Mouse (Mus musculus) hindbrain, embryonic 12.5 days (tissue): ENCODE results near the gene Bcl2l11. TPM values are rescaled to one million over a fixed set of nuclear protein-coding genes. Genes with fewer than 3 reads are reported as not detected.
A peak's percentile ranks its signal among the peaks of the same experiment; 100 is the strongest.

Experiments
- ATAC-seq: fragments of 200-750 bp; cut with Nextera tagmentation; 2 replicates; pipeline ENCODE4 v1.8.0; 2017; ENCODE audit warnings: moderate TSS enrichment; ENCODE audit not compliant: low FRiP score
- H3K27ac ChIP-seq: fragments of 300-500 bp; sonication (generic); 2 replicates; pipeline ENCODE4 v1.5.1; 2016; ENCODE audit warnings: mild to moderate bottlenecking
- H3K27me3 ChIP-seq: fragments of 300-500 bp; sonication (generic); 2 replicates; pipeline ENCODE4 v1.6.1; 2016; ENCODE audit warnings: mild to moderate bottlenecking
- H3K36me3 ChIP-seq: fragments of 300-500 bp; sonication (generic); 2 replicates; pipeline ENCODE4 v1.6.1; 2016; ENCODE audit warnings: mild to moderate bottlenecking
- H3K4me1 ChIP-seq: fragments of 300-500 bp; sonication (generic); 2 replicates; pipeline ENCODE4 v1.6.1; 2016
- H3K4me2 ChIP-seq: fragments of 300-500 bp; sonication (generic); replicated peaks from 2 replicates; pipeline ENCODE4 v1.6.1; 2016; ENCODE audit warnings: mild to moderate bottlenecking
- H3K4me3 ChIP-seq: fragments of 300-500 bp; sonication (generic); 2 replicates; pipeline ENCODE4 v1.5.1; 2016; ENCODE audit warnings: mild to moderate bottlenecking
- H3K9ac ChIP-seq: fragments of 300-500 bp; sonication (generic); 2 replicates; pipeline ENCODE4 v1.6.1; 2016; ENCODE audit warnings: mild to moderate bottlenecking, moderate library complexity
- H3K9me3 ChIP-seq: fragments of 300-500 bp; sonication (generic); replicated peaks from 2 replicates; pipeline ENCODE4 v1.6.1; 2016; ENCODE audit warnings: mild to moderate bottlenecking
- WGBS: fragments of 180-500 bp; shearing (Covaris S2); methylation state at CpG from one replicate; pipeline ENCODE4 v1.1.7; 2016; 5-methylcytosine and 5-hydroxymethylcytosine counted together
- polyA plus RNA-seq: library from polyadenylated mRNA; unstranded; fragments of >200 nt; fragmentation: Nextera tagmentation; extraction: Ambion mirVana; gene quantifications from 2 replicates; pipeline ENCODE4 v1.2.1, GENCODE M21; 2016

Bcl2l11 gene
- polyA plus RNA-seq, 1 experiment from 2014 or later = 26.3 TPM

DNA sequence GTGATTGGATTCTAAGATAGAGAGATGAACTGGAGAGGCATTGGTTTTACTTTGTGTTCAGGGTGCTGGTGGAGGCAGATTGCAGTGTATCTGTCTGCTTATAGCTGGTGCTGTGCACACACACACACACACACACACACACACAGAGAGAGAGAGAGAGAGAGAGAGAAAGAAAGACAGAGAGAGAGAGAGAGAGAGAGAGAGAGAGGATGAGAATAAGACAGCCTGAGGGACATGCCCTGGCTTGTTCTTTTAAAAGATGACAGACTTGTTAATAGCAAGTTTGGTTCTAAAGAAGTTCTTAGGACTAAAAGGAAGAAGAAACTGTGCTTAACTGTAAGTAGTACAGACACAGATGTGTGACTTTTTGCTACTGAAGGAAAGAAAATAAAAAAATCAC, 8.0 kb downstream of the Bcl2l11 start:
- no peak overlapping the region for H3K27ac ChIP-seq
- H3K9ac ChIP-seq = no peak overlapping the region
- H3K9me3 ChIP-seq = no peaks in the 10 kb centered on the region
- H3K4me2 ChIP-seq = no peak overlapping the region
- H3K4me1 ChIP-seq = peaks cover 25% of the 10 kb centered on the region
- H3K36me3 ChIP-seq = peaks cover 17% of the 10 kb centered on the region
- no peak for ATAC-seq
- H3K27me3 ChIP-seq = no peaks in the 10 kb centered on the region
- H3K4me3 ChIP-seq = no peak overlapping the region

DNA sequence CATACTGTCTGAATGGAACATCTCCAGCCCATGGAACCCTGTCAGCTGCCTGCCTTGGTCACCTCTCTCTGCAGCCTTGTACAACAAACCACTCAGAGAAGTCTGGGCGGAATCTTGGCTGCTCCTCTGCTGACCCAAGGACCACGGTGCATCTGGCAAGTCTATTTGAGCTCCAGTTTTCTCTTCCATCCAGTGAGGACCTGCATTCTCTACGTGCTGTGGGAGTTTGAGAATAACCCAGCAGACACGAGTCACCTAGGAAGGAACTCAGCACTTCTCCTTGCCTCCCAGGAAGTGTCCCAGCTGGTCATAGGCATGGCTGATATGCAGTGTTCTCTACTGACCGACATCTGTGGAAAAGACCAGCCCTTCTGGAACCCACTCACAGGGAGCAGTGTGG, 8.6 kb downstream of the Bcl2l11 start:
- Histone ChIP-seq H3K4me1 (peaks cover 30% of the 10 kb centered on the region), H3K36me3 (peaks cover 17% of the 10 kb centered on the region), H3K27ac (no peak overlapping the region), H3K4me2 (no peak overlapping the region), H3K4me3 (no peak overlapping the region), H3K9me3 (no peaks in the 10 kb centered on the region), H3K9ac (no peak overlapping the region), H3K27me3 (no peaks in the 10 kb centered on the region)
- WGBS = 84% methylated on average over 5 of the region's 5 CpGs
- ATAC-seq = no peak

DNA sequence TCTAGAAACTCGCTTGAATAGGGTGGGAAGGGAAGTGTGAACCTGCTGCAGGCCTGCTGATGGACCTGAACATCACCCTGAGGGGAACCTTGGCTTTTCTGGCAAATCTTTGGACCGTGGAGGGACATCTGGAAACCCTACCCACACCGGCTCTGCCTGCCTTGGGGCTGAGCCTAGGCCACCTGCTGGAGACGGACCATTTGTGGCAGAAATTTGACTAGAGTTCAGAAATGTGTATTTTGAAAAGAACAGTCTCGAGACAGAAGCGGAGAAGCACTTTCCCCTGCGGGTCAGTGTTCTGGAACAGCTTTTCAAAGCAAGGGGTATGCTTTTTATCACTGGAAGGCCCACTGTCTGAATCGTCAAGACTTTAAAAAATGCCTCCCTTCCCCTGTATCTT, 9.1 kb downstream of the Bcl2l11 start:
- Histone ChIP-seq H3K4me1 (peaks cover 35% of the 10 kb centered on the region), H3K27me3 (no peaks in the 10 kb centered on the region), H3K4me3 (no peak overlapping the region), H3K4me2 (no peak overlapping the region), H3K36me3 (peaks cover 17% of the 10 kb centered on the region), H3K9ac (no peak overlapping the region), H3K9me3 (no peaks in the 10 kb centered on the region), H3K27ac (no peak overlapping the region)
- 70% methylated on average over 8 of the region's 8 CpGs for WGBS
- ATAC-seq = no peak

DNA sequence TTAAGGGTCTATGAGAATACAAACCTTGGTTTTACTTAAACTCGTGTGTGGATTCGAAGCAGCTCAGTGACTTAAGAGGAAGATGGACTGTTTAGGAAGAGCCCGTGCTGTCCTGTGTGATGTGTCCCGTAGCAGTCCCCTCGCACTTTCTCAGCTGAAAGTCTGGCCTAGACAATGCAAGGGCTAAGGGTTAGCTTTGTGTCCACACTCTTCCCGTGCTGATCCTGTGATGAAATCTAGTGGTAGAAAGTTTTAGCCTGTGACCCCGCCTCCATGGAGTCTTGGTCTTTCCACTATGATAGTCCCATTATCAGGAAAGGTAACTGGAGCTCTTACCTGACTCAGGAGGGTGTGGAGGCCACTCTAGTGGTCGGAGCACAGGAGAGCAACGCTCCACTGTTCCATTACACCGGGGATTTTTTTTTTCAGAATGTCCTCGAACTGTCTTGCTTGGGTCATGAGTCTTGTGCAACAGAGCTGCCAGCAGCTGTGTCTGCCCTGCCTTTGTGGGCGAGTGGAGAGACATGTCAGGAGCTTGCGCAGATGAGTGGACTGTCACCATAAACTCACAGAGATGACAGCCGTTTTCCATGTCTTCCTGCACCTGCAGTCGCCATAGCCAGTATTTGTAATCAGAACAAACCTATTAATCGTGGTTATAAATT, 11.1 kb downstream of the Bcl2l11 start:
- H3K4me1 ChIP-seq = peaks cover 40% of the 10 kb centered on the region
- no peak for ATAC-seq
- WGBS = 86% methylated on average over 16 of the region's 16 CpGs

DNA sequence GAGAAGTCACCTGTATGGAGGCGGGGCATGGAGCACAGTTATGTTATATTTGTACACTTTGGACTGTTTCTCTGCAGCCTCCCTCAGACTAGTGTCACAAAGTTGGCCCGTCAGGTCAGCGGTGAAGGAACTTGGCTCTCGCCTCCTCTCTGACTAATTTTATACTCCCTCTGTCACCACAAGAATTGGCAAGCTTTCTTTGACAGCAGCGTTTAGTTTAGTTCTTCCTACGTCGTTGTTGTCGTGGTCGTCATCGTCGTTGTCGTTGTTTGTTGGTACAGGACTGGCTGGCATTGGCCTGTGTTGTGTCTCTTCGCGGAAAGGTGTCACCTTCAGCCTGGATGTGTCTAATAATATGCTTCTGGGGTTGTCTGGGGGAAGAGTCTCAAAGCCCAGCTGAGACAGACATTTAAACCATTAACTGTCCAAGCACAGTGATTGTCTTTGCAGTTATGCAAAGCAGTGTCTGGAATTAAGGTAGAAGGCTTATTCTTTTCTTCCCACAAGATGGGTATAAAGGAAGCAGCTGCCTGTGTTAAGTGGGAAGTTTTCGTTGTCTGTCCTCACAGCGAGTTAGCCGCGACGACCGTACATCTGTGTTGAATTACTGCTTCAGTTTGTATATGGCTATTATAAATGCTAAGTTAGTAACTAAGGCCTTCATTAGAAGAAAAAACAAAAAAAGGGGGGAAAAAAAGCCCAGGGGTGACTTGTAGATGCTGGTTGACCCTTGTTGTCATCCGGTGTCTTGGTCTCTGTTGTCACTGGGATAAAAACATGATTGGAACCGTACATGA, 11.8 kb downstream of the Bcl2l11 start:
- no peak overlapping the region for H3K4me2 ChIP-seq
- no peak overlapping the region for H3K9ac ChIP-seq
- H3K4me1 ChIP-seq = peaks cover 39% of the 10 kb centered on the region
- no peak overlapping the region for H3K4me3 ChIP-seq
- no peak for ATAC-seq
- WGBS = 81% methylated on average over 22 of the region's 22 CpGs
- peaks cover 11% of the 10 kb centered on the region for H3K36me3 ChIP-seq
- H3K27ac ChIP-seq = no peak overlapping the region
- H3K27me3 ChIP-seq = no peaks in the 10 kb centered on the region
- no peaks in the 10 kb centered on the region for H3K9me3 ChIP-seq

More for the DNA sequence above, 11.1 kb downstream of the Bcl2l11 start:
- Histone ChIP-seq H3K36me3 (peaks cover 9% of the 10 kb centered on the region; the same call in 1 of the 2 replicates), H3K27ac (no peak overlapping the region), H3K4me2 (no peak overlapping the region), H3K27me3 (no peaks in the 10 kb centered on the region), H3K9ac (no peak overlapping the region), H3K9me3 (no peaks in the 10 kb centered on the region), H3K4me3 (no peak overlapping the region)

DNA sequence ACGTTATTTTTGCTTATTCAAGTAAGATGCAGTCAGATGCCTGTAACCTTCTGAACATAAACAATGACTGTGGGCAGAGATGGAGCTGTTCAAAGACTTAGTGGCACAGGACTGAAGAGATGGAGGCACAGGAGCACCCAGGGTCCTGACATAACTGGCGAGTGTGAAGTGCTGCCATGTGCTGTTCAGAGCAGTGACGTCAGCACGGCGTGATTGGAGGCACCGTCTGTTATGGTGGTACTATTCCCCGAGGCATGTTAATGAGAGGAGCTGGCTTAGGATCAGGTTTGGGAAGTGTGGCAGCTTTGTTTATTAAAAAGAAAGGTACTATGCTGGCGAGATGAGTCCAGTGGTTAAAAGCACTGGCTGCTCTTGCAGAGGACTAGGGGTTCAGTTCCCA, 13.1 kb downstream of the Bcl2l11 start:
- ATAC-seq = peak; percentile 76
- Histone ChIP-seq H3K36me3 (peaks cover 9% of the 10 kb centered on the region), H3K27ac (peak overlapping the region; percentile 66), H3K4me3 (no peak overlapping the region), H3K27me3 (no peaks in the 10 kb centered on the region), H3K4me1 (peaks cover 37% of the 10 kb centered on the region), H3K9ac (no peak overlapping the region), H3K4me2 (no peak overlapping the region), H3K9me3 (no peaks in the 10 kb centered on the region)
- WGBS = 66% methylated on average over 8 of the region's 8 CpGs

DNA sequence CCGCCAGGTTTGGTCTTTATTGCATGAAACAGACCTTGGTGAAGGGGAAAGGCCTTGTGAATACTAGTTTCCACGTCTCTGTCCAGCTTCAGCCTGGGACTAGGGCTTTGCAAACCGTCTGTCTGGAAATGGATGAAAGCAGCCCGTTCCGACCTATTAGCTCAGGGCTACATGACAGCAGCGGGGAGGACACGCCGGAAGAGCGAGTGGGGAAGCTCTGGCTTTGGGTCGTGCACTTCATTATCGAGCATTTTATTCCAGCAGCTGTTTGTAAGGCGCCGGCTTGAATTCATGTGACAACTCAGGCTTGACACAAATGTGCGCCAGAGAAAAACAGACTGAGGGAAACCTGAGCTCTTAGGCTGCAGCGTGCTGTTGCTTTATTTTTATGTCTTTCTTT, 13.9 kb downstream of the Bcl2l11 start:
- WGBS = 54% methylated on average over 15 of the region's 15 CpGs
- Histone ChIP-seq H3K36me3 (peaks cover 9% of the 10 kb centered on the region), H3K4me2 (peak overlapping the region; percentile 21), H3K4me3 (no peak overlapping the region), H3K27me3 (no peaks in the 10 kb centered on the region), H3K9ac (no peak overlapping the region), H3K4me1 (peaks cover 37% of the 10 kb centered on the region), H3K9me3 (no peaks in the 10 kb centered on the region), H3K27ac (peak overlapping the region; percentile 66)
- ATAC-seq = peak; percentile 59; the same call in 1 of the 2 replicates

DNA sequence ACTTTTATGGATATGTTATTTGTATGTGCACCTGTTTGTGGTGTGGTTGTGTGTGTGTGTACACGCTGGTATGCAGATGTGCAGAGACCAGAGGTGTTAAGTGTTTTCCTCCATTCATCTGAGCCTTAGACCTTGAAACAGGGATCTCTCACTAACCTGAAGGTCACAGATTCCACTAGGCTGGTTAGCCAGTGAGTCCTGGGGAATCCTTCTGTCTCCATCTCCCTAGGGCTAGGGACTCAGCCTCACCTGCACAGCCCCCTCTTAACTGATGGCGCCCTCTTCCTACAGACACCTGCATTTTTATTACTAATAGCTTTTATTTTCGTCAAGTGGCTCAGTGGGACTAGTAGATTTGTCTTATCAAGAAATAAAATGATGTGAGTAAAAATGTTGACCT, 14.3 kb downstream of the Bcl2l11 start:
- Histone ChIP-seq H3K4me2 (peak overlapping the region; percentile 21), H3K36me3 (peaks cover 5% of the 10 kb centered on the region), H3K4me3 (no peak overlapping the region), H3K27me3 (no peaks in the 10 kb centered on the region), H3K4me1 (peaks cover 37% of the 10 kb centered on the region), H3K9ac (no peak overlapping the region), H3K27ac (peak overlapping the region; percentile 66), H3K9me3 (no peaks in the 10 kb centered on the region)
- 87% methylated on average over 3 of the region's 3 CpGs for WGBS
- ATAC-seq = no peak

DNA sequence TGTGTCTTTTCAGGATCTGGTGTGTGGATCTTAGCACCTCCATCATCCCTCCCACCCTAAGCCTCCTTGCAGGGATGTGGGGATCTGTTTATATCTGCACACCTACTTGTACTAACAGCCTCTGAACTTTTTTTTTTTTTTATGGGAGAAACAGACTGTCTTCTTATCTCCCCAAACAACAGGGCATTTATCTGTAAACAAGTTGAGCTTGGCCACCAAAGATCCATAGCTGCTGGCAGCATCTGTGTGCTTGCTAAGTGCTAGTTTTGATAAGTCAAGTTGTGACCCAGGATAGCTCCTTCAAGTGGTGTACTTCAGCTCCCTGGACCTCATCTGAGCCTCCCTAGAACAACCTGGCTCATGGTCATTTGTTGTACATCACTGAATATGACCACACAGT, 18.2 kb downstream of the Bcl2l11 start:
- H3K9me3 ChIP-seq = no peaks in the 10 kb centered on the region
- no peak for ATAC-seq

DNA sequence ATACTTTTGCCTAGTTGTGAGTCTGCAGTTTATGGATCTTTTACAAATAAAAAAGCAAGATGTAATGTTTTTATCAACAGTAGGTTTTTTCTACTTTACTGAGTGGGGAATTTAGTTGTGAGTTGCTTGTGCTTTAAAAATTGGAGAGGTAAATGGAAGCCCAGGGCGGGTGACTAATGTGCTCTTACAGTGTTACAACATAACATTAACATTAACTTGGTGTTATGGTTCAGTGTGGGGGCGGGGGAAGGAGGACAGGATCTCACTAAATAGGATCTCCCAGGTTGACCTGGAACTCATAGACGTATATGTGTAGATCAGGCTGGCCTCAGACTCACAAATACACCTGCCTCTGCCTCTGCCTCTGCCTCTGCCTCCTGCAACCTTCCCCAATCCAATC, 19.6 kb downstream of the Bcl2l11 start:
- 84% methylated on average over 3 of the region's 3 CpGs for WGBS
- ATAC-seq = no peak

More for the DNA sequence above, 18.2 kb downstream of the Bcl2l11 start:
- no peak overlapping the region for H3K27ac ChIP-seq
- H3K4me2 ChIP-seq = no peak overlapping the region
- peaks cover 15% of the 10 kb centered on the region for H3K4me1 ChIP-seq
- no peak overlapping the region for H3K4me3 ChIP-seq
- H3K27me3 ChIP-seq = no peaks in the 10 kb centered on the region
- peaks cover 17% of the 10 kb centered on the region for H3K36me3 ChIP-seq
- H3K9ac ChIP-seq = no peak overlapping the region

DNA sequence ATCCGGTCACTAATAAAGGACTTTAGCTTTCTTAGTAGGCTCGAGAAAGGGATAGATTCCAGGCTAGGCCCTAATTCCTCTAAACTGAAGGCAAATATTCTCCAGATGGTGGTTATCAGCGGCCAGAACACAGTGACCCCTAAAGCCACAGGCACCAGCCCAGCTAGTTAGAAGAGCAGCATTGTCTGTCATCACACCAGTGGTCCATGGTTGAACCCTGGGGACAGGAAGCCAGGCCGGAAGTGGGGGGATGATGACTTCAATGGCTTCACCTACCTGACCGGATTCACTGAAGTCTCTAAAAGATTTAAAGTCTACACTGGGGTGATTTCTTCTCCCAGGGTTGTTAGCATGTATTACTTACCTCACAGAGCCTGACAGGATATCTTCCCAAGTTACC, 23.8 kb downstream of the Bcl2l11 start:
- Histone ChIP-seq H3K27me3 (no peaks in the 10 kb centered on the region), H3K4me3 (no peak overlapping the region), H3K27ac (no peak overlapping the region), H3K36me3 (peaks cover 27% of the 10 kb centered on the region), H3K4me1 (peaks cover 8% of the 10 kb centered on the region), H3K9me3 (no peaks in the 10 kb centered on the region), H3K9ac (no peak overlapping the region), H3K4me2 (no peak overlapping the region)
- ATAC-seq = no peak
- 77% methylated on average over 5 of the region's 5 CpGs for WGBS

More for the DNA sequence above, 19.6 kb downstream of the Bcl2l11 start:
- Histone ChIP-seq H3K4me2 (no peak overlapping the region), H3K4me3 (no peak overlapping the region), H3K27me3 (no peaks in the 10 kb centered on the region), H3K27ac (no peak overlapping the region), H3K36me3 (peaks cover 29% of the 10 kb centered on the region), H3K9ac (no peak overlapping the region), H3K4me1 (peaks cover under 1% of the 10 kb centered on the region), H3K9me3 (no peaks in the 10 kb centered on the region)

DNA sequence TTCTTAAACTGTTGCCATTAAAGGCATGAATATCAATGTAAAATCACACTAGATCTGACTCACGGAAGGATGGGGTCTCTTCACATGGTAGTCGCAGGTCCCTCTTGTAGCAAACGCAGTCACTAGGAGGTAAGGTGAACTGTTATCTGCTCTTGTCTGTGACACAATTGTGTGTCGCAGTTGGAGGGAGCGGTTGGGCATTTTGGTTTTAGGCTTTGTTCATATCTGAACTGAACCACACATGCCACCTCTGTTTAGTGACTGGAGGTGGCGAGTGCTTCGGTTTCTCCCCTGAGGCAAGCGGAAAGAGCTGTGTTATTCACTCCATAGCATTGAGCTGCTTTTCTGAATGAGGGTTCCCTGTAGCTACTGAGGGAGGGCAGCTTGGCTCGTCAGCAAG, 26.4 kb downstream of the Bcl2l11 start:
- no peak overlapping the region for H3K4me3 ChIP-seq
- peaks cover 27% of the 10 kb centered on the region for H3K4me1 ChIP-seq
- H3K27me3 ChIP-seq = no peaks in the 10 kb centered on the region
- no peak for ATAC-seq
- no peak overlapping the region for H3K4me2 ChIP-seq
- peaks cover 27% of the 10 kb centered on the region for H3K36me3 ChIP-seq
- no peak overlapping the region for H3K27ac ChIP-seq
- no peak overlapping the region for H3K9ac ChIP-seq
- no peaks in the 10 kb centered on the region for H3K9me3 ChIP-seq
- WGBS = 88% methylated on average over 9 of the region's 9 CpGs
